Mouse (Mus musculus) spleen, embryonic (tissue): ENCODE measurements around the gene Setdb1.
"Not testable (repeated sequence)": the region's sequence is repeated elsewhere in the genome, so short reads cannot be mapped to it uniquely, and the experiment has no call there.

Experiments used
- CTCF ChIA-PET: fragments of 350-600 bp; sonication (Branson Sonifier 250); formaldehyde crosslinking; loops from one replicate; lab custom pipeline; 2022; lab: Charles Lee

Setdb1 gene

GRCm38 (mm10) chr3:95356701-95357449, at the start of gene Setdb1:
Gene Setdb1 (minus strand): TSS chr3:95357202.
- CTCF ChIA-PET = not testable (repeated sequence)

- CTCF ChIA-PET = interaction anchor here (1.2 kb wide), 1 partner anchor 11 kb away, joined by 3 read pairs; no protein-coding TSS in a partner anchor
Observed at GRCm38 (mm10) chr3:95402741-95403140, 45.7 kb upstream of the Setdb1 start, which contains the start of gene 4930558C23Rik. Gene 4930558C23Rik (minus strand): TSS chr3:95402841.

- CTCF ChIA-PET = no interaction called here
Observed at GRCm38 (mm10) chr3:95394385-95394784, 37.4 kb upstream of the Setdb1 start.

- CTCF ChIA-PET = no interaction called here
Observed at GRCm38 (mm10) chr3:95385401-95386075, 28.5 kb upstream of the Setdb1 start.

- CTCF ChIA-PET = no interaction called here
Observed at GRCm38 (mm10) chr3:95373208-95373607, 16.2 kb upstream of the Setdb1 start.

- CTCF ChIA-PET = no interaction called here
Observed at GRCm38 (mm10) chr3:95370101-95370500, 13.1 kb upstream of the Setdb1 start.

- CTCF ChIA-PET = not testable (repeated sequence)
Observed at GRCm38 (mm10) chr3:95360276-95360675, 3.3 kb upstream of the Setdb1 start.

GRCm38 (mm10) chr3:95357746-95358145, 744 bp upstream of the Setdb1 start:
- CTCF ChIA-PET = no interaction called here

GRCm38 (mm10) chr3:95355911-95356544, 974 bp downstream of the Setdb1 start:
- CTCF ChIA-PET = not testable (repeated sequence)

GRCm38 (mm10) chr3:95349491-95349890, 7.5 kb downstream of the Setdb1 start:
- CTCF ChIA-PET = interaction anchor here (1.4 kb wide), 1 partner anchor 102 kb away, joined by 4 read pairs; no protein-coding TSS in a partner anchor

- CTCF ChIA-PET = interaction anchor here (0.6 kb wide), 1 partner anchor 138 kb away, joined by 3 read pairs; no protein-coding TSS in a partner anchor
Observed at GRCm38 (mm10) chr3:95348343-95348742, 8.7 kb downstream of the Setdb1 start.

- CTCF ChIA-PET = no interaction called here
Observed at GRCm38 (mm10) chr3:95346454-95346853, 10.5 kb downstream of the Setdb1 start.

- CTCF ChIA-PET = not testable (repeated sequence)
Observed at GRCm38 (mm10) chr3:95343356-95344000, 13.5 kb downstream of the Setdb1 start.

- CTCF ChIA-PET = no interaction called here
Observed at GRCm38 (mm10) chr3:95338251-95338650, 18.8 kb downstream of the Setdb1 start.

- CTCF ChIA-PET = no interaction called here
Observed at GRCm38 (mm10) chr3:95337345-95337744, 19.7 kb downstream of the Setdb1 start.

- CTCF ChIA-PET = no interaction called here
Observed at GRCm38 (mm10) chr3:95331528-95331927, 25.5 kb downstream of the Setdb1 start.

- CTCF ChIA-PET = interaction anchor here (0.7 kb wide), 1 partner anchor 95 kb away, joined by 4 read pairs; no protein-coding TSS in a partner anchor
Observed at GRCm38 (mm10) chr3:95328803-95329404, 28.1 kb downstream of the Setdb1 start.

- CTCF ChIA-PET = no interaction called here
Observed at GRCm38 (mm10) chr3:95324454-95325144, 32.4 kb downstream of the Setdb1 start.

GRCm38 (mm10) chr3:95323429-95323828, 33.6 kb downstream of the Setdb1 start:
- CTCF ChIA-PET = no interaction called here
